Mouse (Mus musculus) erythroblast, adult 5-6 weeks (primary cell): ENCODE measurements around the gene Adgrg5. TPM values are rescaled to one million over a fixed set of nuclear protein-coding genes. Genes with fewer than 3 reads are reported as not detected.

Experiments used
- ATAC-seq: replicated peaks from 2 replicates; pipeline ENCODE4 v1.8.0; 2016; ENCODE audit warnings: moderate number of reproducible peaks, mild to moderate bottlenecking, moderate TSS enrichment, inconsistent platforms; ENCODE audit not compliant: poor library complexity, low FRiP score, severe bottlenecking
- total RNA-seq, 2 experiments: library from RNA; stranded (forward) in 1 of 2; stranded (reverse) in 1 of 2; fragments of 150-400 nt in 1 of 2; fragments of 200-764, 138-1000 nt in 1 of 2; gene quantifications; 2 replicates each; pipeline versions ENCODE4 v1.2.3 to v1.2.4; 2015 to 2017; ENCODE audit warnings: low replicate concordance in 2 of 2

Adgrg5 gene
- total RNA-seq, 2 experiments from 2014 or later = 0.19 to 0.85 TPM

DNA sequence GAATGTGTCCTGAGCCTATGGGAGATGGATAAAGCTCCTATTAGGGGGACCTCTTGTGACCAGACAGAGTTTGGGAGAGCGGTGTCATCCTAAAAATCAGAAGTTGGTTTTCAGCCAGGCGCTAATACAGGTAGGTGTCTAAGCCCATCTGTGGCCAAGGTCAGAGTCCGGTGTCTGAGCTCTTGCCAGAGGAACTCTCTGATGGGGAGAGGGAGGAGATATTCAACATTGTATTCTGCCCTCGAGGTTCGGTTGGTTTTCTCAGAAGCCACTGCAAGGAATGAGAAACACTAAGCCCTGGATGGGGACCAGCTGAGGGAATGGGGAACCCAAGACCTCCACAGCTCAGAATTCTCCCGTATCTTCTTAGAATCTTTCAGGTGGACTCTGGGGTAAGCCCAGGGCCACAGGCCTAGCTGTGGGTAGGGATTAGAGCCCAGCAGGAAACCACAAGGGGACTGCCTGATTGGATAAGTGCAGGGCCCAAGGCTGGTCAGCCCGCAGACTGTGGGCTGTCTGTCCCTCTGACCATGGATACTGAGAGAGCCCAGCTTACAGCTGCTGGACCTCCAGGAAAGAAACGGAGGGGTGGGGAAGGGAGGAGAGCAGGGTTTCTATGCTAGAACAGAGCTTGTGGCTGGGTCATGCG, 7.1 kb upstream of the Adgrg5 start:
- no peak for ATAC-seq

DNA sequence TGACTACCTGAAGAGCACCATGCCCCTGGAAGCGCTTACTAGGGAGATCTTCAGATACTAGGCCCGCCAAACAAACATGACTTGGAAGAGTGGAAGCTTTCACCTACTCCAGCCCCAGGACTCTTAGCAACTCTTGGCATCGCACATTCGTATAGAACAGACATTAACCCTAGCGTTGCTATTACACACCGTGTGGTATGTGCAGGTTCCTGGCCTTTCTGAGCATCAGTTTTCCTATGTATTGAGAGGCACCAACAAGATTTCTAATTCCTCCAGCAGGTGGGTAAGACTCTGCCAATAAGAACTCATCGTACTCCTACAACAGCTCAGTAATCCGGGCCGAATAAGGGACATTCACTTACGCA, 6.6 kb upstream of the Adgrg5 start:
- ATAC-seq = no peak

DNA sequence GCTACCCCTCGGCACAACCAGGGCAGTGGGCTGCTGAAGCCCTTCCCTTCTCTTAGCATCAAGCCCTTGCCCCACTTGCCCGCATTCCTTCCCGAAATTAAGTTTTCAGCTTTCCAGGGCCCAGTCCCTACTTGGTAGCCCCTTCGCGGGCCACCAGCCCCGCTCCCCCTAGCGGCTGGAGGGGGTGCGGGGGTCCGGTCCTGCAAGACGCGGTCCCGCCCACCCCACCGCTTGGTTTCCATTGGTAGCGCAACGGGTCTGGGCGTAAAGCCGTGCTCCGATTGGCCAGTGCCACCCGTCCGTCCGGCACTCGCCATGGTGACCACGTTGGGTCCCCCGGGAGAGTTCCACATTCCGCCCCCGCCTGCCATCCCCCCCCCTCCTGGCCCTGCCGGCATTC, 6.1 kb upstream of the Adgrg5 start:
- no peak for ATAC-seq

DNA sequence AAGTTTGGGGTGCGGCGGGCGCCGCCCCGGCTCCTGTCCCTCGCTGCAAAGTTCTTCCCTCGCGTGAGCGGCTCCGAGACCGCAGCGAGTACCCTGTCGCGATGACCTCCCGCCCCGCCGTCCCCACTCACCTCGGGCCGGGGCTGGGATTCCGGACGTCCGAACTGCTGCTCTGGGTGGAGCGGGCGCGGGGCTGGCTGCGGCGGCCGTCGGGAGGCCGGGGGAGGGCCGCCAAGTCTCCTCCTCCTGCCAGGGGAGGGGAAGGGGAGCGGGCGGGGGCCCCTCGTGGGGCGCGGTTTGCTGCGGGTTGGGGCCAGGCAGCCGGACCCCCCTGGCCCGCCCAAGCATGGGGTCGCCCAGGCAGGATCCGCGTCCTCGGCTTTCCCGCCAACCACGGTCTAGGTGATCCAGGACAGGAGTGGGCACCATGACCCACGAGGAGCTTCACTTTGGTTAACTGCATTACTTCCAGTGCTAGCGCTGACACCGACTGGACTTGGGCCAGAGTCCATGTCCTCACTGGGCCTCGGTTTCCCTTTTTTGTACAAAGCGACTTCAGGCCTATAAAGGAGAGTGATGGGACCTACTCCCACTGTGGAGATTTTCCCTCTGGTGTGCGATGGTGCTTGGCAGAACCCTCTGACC, 5.5 kb upstream of the Adgrg5 start, which contains the start of gene Ccdc102a:
Gene Ccdc102a, minus strand, starts transcription at position 248 of the 645 bp plus-strand sequence.
- no peak for ATAC-seq

DNA sequence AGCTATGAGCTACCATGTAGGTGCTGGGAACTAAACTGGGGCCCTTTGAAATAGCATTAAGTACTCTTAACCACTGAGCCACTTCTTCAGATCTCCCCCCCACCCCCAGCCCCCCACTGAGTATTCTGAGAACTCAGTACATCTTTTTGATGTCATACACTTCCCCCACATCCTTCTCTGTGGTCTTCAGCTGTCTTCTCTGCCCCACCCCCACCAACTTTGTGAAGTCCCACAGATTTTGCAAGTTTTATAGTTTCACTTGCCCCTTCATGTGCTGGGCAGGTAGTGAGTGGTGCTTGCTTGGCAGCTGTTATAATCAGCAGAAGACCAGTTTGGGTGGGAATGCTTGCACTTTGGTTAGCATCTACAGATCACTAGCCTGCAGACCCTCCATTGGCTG, 4.2 kb upstream of the Adgrg5 start:
- no peak for ATAC-seq

DNA sequence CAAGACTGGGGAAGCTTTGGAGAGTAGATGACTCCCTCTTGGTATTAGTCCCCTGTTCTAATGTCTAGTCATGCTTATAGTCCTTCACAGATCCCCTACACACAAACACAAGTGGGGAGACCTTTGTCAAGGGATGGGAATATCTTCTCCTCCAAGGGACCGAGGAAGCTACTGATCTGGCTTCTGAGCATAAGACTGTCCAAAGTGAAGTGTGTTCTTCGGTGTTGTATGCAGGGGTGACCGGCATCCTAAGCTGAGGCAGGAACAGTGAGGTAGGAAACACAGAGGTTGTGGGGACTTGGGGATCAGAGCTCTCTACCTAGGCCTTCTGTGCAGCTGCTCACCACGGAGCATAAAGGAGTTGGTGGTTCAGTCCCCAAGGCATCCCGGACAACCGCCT, 1.3 kb upstream of the Adgrg5 start:
- no peak for ATAC-seq

DNA sequence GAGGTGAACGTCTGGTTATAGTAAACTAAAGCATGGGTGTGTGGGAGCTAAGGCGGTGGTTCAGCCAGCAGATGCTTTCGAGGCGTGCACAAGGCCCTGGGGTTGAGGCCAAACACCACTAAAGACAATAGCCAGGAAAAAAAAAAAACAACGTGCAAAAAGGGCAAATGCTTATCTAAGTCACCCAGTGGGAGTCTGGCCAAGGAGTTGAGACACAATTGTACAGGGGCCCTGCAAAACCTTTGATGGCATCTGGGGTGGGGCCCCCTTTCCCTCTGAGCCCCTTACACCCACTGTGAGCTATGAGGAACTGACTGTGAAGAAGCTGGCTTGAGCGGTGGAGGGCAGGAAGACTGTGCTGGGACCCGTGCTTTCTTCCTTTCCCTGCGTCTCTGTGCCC, 892 bp upstream of the Adgrg5 start:
- no peak for ATAC-seq

DNA sequence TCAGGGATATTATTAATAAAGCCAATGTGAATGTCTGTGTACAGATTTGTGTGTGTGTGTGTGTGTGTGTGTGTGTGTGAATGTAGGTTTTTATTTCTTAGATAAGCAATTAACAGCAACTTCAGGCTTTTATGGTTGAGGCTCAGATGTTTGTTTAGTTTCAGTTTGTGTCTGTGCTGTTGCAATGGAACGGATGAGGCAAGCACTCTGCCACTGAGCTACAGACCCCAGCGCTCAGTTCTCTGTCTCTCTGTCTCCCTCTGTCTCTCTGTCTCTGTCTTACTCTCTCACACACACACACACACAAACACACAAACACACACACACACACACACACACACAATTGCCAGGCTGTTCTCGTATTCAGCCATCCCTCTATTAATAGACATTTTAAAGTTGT, 4.7 kb downstream of the Adgrg5 start:
- no peak for ATAC-seq

DNA sequence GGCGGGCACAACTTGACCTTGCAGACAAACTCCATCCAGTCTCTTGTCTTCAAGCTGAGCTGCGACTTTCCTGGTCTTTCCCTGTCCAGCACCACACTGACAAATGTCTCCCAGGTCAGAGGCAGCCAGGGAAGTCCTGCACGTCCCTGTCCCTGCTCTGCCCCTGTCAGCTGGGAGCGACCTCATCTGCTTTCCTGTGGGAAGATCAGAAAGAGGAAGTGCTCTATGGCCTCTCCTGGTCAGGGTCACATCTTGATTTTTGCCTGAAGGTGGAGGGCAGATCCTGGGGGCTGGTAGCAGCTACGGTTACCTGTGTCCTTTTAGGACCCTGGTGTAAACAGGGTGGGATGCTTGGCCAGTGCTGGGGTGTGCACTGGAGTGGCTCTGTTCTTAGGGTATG, 10.4 kb downstream of the Adgrg5 start:
- no peak for ATAC-seq

DNA sequence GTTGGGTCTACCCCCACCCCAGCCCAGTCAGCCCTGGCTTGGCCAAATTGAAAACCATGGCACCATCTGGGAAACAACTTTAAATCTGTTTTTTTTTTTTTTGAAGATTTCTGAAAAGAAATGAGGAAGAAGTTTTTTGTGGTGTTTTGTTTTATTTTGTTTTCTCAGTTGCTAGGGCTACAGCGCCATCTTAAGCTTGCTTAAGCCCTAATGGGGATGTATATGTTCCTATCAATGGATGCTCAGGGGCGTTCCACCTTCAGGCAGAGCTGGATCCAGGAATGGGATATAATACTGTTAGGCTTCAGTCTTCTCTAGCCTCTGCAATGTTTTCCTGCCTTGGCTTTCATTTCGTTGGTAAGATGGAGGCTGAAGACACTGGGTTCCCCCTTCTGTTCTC, 11.7 kb downstream of the Adgrg5 start:
- no peak for ATAC-seq

DNA sequence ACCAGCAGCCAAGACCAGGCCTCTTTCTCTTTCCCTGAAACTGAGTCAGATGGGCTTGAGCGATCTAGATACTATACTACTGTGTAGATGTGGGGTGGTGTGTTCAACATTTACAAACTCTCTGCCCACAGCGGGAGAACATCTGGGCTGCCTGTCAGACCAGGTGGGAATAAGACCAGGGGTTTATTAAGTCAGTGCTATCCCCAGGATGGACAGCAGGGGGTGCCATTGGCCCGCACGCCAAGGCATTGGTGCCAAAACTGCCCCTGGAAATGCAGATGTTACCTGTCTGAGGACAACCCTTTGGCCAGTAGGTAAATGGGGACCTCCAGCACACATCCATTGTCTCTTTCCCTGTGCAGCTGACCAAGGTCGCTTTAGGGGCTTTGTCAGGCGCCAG, 19.1 kb downstream of the Adgrg5 start:
- ATAC-seq = peak; percentile 72

DNA sequence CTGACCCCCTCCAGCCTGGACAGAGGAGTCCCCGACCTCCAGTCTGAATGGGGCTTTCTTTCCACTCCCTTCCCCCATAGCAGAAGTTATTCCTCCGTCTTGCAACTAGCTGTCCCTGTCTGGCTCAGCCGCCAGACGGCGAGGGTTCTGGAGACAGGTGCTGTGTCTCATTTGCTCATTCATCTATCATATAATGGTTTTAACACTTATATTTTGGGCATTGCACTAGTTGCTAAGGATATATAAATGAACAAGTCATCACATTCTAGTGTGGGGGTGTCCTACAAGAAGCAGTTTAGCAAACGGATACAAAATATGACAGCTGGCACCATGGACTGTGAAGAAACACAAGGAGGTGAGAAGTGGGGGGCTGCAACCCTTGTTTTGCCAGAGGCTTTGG, 21.7 kb downstream of the Adgrg5 start:
- no peak for ATAC-seq

DNA sequence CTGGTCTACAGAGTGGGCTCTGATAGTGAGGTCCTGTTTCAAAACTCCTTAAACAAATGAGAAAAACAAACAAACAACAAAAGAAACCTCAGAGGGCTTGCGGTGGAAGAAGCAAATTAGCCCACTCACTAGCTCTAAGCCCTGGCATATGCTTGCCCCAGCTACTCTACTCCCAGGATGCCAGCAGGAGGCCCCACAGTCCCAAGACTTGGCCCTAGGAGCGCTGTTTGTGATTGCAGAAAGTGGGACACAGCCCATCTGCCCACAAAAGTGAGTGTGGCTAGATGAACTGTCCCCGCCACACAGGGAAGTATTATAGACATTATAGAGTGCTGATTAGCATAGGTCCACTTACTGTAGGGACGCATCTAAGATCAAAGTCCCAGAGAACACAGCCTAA, 24.9 kb downstream of the Adgrg5 start:
- no peak for ATAC-seq

DNA sequence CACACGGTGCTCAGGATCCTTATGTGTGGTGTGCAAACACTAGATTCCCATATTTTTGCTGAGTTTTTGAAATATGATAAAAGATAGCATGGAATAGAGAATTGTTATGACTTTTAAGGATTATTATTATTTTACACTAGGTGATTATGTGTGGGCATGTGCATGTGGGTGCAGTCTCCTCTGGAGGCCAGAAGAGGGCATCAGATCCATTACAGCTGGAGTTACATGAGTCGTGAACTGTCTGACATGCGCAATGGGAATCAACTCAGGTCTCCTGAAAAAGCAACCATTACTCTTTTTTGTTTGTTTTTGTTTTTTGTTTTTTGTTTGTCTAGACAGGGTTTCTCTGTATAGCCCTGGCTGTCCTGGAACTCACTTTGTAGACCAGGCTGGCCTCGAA, 25.5 kb downstream of the Adgrg5 start:
- no peak for ATAC-seq

DNA sequence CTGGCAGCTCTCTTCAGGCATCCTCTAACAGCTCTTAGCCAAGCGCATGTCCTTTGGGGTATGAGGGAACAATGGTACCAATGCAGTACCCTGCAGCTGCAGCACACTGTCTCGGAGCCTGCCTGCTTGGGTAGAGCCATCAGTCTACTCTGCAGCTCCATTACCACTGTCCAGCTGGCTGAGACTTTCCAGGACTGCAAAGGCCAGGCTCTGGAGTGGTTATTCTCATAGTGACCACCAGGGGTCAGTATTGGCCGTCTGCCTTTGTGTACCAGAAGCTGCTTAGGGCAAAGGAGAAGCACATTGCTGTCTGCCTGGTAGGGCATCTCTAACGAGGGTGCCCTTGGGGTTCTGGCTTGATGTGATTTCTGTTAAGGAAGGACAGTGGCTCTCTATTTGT, 26.6 kb downstream of the Adgrg5 start:
- ATAC-seq = peak; percentile 78

DNA sequence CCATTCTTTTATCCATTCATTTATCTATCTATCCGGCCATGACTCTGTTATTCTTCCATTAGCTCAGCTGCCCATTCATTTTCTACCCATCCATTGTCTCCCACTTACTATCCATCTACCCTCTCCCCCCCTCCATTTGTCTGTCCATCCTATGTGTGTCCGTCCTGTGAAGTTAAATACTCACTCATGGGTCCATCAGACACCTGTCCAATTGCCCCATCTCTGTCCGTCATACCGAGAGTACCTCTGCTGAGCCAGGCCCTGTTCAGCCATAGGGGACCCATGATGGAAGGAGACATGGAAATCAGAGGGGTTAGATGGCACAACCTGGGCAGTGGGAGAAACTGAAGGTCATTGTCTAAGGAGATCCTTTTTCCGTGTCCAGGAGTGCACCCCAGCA, 27.0 kb downstream of the Adgrg5 start:
- no peak for ATAC-seq

DNA sequence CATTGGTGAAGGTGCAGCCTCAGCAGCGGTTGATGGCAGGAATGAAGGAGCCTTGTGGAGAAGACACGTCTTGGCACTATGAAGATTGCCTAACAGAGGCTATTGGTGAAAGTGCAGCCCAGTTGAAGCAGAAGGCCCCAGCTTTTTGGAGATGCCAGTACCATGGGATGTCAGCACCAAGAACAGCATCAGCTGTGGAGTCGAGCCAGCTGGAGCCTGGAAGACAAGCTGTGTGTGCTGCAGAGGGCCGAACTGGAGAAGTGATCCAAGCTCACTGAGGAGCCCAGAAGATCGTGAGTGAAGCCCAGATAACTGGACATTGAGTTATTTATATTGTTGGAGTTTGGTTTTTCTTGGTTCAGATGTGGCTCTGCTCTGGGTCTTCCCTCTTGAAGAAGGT, 28.6 kb downstream of the Adgrg5 start:
- no peak for ATAC-seq

DNA sequence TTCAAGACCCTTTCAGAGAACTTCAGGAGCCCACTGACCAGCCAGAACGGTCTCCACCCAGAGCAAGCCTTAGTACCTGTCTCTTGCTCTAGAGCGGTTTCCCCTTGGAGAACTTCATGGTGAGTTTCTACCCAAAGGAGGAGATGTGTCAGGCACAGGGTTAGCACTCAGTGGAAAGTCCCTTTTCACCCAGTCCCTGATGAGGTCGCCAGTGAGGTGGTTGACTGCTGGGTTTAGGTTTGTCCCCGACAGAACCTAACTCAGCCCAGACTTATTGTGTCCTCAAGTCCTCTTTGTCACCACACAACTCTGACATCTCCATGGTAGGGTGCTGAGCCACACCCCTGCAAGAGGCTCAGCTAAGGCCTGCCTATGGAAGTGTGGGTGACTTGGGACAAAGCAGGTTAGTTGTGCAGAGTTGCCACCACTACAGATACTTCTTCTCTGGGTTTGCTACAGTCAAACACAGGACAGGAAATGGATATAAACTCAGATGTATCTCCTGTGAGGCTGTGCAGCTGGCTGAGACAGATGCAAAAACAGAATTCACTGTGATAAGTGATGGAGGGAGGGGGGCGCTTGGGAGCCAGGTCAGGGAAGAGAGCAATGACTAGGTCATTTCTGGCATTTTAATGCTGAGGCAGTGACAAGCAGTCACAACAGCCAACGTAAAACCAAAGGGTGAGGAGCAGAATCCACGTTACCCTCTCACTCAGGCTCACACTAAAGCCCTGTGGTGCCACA, 30.3 kb downstream of the Adgrg5 start:
- peak; percentile 9; the same call in 1 of the 2 replicates for ATAC-seq

DNA sequence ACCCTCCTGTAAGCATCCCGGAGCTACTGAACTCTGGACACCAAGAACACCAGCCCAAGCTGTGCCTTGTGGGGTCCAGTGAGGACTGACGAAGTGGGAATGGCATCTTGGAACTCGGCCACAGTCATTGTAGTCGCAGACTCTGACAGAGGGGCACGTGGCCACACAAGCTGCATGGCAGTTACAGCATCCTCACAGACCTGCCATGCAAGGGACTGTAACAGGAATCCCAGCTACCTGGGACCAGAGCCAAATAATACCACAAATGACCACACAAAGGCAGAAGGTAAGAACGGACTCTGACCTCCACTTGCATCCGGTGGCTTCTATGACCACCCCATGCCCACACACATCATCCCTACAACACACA, 30.9 kb downstream of the Adgrg5 start:
- ATAC-seq = no peak

DNA sequence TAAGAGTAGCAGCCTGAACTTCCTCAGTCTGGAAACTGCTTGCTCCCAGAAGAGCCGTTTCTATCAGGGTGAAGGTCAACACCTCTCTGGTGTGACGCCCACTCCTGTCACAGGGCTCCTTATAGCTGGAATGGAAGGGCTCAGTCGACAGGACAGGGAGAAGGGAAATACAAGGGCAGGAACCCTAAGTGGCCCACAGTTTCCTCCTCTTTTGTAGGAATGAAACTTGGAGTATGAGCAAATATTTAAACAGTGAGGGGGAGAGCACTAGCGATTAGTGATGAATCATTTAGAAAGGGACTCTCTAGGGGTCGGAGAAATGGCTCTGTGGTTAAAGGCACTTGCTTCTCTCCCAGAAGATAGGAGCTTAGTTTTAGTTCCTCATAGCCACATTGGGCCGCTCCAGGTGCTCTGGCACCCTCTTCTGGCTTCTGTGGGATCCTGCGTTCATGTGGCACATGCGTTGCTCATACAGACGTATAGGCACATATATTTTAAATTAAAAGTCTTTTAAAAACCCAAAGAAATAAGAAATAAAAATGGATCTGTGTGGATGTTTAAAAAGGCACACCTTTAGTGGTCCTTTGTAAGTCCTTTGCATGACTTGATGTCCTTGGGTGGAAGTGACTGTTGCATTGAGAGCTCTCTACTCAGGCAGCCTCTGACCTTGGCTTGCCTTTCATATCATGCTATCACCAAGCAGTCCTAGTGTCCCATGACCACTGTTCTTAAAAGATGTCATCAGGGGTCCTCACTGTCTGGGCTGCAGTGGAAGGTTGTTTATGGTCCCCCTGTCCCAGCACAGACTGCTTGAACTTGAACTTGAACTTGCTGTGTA, 31.6 kb downstream of the Adgrg5 start:
- ATAC-seq = peak; percentile 90
